Mouse (Mus musculus): Measurements from ENCODE around the gene Ndel1.

Ndel1 gene

GRCm38 (mm10) chr11:68790720-68791119 lies 80.9 kb downstream of the Ndel1 start:
- in situ Hi-C loops (cut with MboI; ENCODE audit: unreplicated experiment in 2 of 2), result no loop called here

- in situ Hi-C loops (cut with MboI; ENCODE audit: unreplicated experiment in 2 of 2), result no loop called here
These were observed 84.4 kb downstream of the Ndel1 start for GRCm38 (mm10) chr11:68787222-68787621.

GRCm38 (mm10) chr11:68785813-68786212 lies 85.8 kb downstream of the Ndel1 start:
- in situ Hi-C loops (cut with MboI; ENCODE audit: unreplicated experiment in 2 of 2), result no loop called here

GRCm38 (mm10) chr11:68782336-68782735 lies 89.3 kb downstream of the Ndel1 start:
- in situ Hi-C loops (cut with MboI; ENCODE audit: unreplicated experiment in 2 of 2), result no loop called here

GRCm38 (mm10) chr11:68780466-68781114 lies 91.1 kb downstream of the Ndel1 start:
- in situ Hi-C loops (cut with MboI; ENCODE audit: unreplicated experiment in 2 of 2), result no loop called here

GRCm38 (mm10) chr11:68779735-68780465 lies 91.8 kb downstream of the Ndel1 start:
- in situ Hi-C loops (cut with MboI; ENCODE audit: unreplicated experiment in 2 of 2), result no loop called here

- in situ Hi-C loops (cut with MboI; ENCODE audit: unreplicated experiment in 2 of 2), result no loop called here
These were observed 92.8 kb downstream of the Ndel1 start for GRCm38 (mm10) chr11:68778855-68779254.

- in situ Hi-C loops (cut with MboI; ENCODE audit: unreplicated experiment in 2 of 2), result no loop called here
These were observed 93.7 kb downstream of the Ndel1 start for GRCm38 (mm10) chr11:68777933-68778332.

- in situ Hi-C loops (cut with MboI; ENCODE audit: unreplicated experiment in 2 of 2), result no loop called here
These were observed 95.5 kb downstream of the Ndel1 start for GRCm38 (mm10) chr11:68776147-68776655.
